Mouse (Mus musculus): ENCODE results near the gene Klhl11.

- TF ChIP-seq POLR2A (IDR thresholded peaks at IDR 0.05; ENCODE audit: low read depth, low read length): no peak
- TF ChIP-seq CTCF (conservative IDR thresholded peaks at IDR 0.05; ENCODE audit: insufficient read depth, insufficient read length, low read depth, low read length): no peak
Observed at GRCm38 (mm10) chr11:100479152-100479551, 6.6 kb upstream of the Klhl11 start.

Data from kidney, adult 2 months (tissue).